Mouse (Mus musculus): ENCODE data around the gene Eps15.

Gene Eps15

DNA sequence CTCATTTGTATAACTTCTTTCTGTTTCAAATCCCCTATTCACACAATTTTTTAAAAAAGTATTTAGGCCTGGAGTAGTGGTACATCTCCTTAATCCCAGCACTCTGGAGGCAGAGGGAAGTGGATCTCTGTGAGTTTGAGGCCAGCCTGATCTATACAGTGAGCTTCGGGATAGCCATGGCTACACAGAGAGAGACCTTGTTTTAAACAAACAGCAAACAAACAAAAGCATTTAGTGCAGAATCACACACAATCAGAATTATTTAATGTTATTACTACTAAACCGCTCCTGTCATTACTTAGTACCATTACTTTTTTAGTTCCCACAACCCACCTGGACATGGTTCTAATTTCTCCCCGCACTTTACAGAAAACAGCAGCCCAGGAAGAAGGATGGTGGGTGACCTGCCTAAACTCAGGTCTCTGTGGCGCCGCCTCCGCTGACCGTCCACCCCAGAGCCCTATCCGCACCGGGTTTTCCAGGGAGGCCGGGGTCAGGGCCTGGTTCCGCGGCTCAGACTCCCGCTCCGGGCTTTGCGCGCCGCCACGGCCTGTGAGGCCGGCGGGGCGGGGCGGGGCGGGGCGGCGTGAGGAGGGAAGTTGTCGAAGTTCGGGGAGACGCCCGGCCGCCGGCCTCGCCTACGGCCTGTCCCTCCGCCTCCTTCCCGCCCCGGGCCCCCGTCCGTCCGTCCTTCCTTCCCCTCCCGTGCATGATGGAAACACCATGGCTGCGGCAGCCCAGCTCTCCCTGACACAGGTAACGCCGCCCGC is at the start of gene Eps15:
Gene Eps15, plus strand, starts transcription at position 580 of the 770 bp plus-strand sequence.
- peak; percentile 98 for DNase-seq (ENCODE audit: low read depth)

GRCm38 (mm10) chr4:109234185-109234584 is 45.9 kb upstream of the Eps15 start, which contains the start of gene Calr4:
TSS of gene Calr4 (plus strand) at chr4:109234485.
- no peak for DNase-seq (ENCODE audit: low read depth)

- no peak for DNase-seq (ENCODE audit: low read depth)
Measured at GRCm38 (mm10) chr4:109234806-109235350, 45.2 kb upstream of the Eps15 start.

DNA sequence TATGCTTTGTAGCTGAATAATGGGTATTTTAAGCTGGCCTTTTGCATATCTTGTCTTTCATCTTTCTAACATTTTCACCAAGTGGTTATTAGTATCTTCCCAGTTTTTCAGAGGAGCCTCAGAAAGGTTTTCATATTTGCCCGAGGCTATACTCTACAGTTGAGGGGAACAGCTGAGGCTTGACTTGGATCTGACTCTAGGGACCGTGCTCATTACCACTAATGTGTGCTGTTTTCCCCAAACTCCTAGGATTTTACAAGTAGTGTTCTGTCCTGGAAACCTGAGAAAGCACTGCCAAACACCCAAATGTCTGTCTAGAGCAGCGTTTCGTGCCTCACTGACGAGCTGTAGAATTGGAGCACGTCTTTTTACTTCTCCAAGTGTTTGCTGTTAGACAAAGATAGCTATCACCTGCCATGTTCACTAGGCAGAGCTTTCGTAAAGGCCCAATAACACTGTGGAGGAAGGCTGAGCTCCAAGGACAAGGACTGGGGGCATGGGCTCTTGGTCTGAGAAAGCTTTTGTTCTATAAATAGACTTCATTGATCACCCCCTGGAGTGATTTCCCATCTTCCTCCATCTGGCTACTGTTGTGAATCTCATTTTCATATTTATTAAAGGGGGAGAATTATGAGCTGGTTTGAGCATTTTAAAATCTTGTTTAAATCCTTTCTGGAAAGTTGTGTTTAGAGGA is 43.7 kb upstream of the Eps15 start:
- DNase-seq (ENCODE audit: low read depth), result no peak

DNA sequence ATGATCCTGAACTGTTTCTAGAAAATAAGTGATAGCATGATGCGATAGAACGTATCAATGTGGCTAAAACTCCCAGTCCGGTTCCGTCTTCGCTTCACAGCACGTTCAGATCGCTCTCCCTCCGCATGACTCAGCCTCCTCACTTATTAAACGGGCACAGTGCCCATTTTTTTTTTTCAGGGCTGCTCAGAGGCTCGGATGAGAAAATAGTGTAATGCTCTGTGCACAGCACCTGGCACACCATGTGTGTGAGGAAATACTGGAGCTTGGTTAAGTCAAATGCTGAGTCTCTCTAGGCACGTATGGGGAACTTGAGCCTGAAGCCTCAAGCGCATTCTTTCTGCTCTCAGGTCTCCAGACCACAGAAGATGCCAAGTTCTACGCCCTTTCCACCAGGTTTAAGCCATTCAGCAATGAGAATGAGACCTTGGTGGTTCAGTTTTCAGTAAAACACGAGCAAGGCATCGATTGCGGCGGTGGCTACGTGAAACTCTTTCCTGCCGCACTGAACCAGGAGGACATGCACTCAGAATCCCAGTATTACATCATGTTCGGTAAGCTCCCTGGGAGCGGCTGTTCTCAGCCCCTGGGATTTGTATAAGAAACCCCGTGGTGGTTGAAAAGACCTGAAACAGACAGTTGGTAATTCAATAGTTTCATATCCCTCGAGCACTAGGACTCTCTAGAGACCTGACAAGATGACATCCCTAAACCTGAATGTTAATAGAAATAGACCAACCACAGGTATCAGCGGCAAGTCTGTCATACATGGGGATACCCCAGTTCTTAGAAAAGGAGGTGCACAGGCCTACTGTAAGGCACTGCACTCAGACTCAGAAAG is 41.4 kb upstream of the Eps15 start:
- DNase-seq (ENCODE audit: low read depth), result peak; percentile 87

GRCm38 (mm10) chr4:109241221-109241620 is 38.8 kb upstream of the Eps15 start:
- DNase-seq (ENCODE audit: low read depth), result peak; percentile 63

DNA sequence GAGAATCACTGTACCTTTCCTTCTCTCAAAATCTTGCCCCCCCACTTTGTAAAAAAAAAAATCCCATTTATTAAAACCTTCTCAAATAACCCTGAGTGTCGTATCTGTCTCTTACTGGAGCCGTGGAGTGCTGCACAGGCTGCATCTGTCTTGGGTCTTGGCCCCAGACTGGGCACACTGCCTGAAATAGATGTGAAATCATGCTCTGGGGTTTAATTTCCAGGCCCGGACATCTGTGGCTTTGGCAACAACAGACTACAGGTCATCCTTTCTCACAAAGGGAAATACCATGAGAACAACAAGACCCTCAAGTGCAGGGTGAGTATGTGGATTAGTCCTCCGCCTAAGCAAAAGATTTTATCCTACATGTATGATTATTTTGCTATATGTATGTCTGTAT is 38.1 kb upstream of the Eps15 start:
- peak; percentile 91 for DNase-seq (ENCODE audit: low read depth)

DNA sequence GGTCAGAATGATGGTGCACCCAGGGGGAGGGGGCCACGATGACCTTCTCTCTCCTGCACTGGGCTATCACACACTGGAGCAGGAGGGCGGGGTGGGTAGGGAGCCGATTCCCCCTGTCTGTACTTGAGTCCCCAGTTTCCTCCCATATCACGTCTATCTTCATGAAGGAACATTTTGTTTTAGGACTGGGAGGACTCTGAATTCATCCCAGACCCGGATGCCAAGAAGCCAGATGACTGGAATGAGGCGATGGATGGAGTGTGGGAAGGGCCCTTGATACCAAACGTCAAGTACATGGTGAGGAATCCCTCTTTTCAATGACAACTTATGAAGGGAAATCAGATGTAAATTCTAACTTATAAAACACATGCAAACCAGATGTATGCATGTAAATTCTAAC is 35.6 kb upstream of the Eps15 start:
- no peak for DNase-seq (ENCODE audit: low read depth)

DNA sequence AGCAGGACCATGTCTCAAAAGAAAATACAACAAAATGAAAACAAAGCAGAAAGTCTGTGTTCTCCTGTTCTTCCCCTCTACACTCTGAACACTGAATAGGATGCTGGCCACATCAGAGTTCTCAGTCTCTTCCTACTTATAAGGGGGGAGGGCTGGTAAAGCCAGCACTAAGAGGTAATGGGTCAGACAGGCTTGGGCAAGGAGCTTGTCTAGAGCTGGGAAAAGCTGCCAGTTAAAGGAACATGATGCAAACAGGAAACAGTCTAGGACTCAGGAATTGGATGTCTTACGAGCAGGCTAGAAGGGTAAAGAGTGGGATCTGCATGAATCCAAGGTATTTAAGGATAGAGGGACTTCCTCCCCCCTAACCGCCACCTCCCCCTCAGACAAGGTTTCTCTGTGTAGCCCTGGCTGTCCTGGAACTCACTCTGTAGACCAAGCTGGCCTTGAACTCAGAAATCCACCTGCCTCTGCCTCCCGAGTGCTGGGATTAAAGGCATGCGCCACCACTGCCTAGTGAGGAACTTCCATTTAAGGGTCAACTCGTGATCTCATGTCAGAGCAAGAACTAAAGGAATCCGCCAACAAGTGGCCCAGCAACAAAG is 35.0 kb upstream of the Eps15 start:
- DNase-seq (ENCODE audit: low read depth), result no peak

- DNase-seq (ENCODE audit: low read depth), result peak; percentile 54
Measured at GRCm38 (mm10) chr4:109251605-109252004, 28.5 kb upstream of the Eps15 start.

DNA sequence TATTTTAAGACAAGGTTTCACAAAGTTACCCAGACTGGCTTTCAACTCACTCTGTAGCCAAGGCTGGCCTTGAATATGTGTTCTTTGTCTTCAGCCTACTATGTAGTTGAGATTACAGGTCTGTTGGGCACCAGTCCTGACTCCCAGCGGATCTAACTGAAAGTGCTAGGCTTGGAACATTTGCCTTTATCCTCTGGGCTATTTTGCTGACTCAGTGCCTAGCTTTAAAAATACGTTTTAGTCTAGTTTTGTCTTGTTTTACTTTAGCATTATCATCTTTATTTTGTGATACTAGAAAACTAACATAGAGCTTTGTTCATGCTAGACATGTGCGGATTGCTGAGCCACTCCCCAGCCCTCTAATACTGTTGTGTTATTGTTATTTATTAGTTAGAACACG is 27.9 kb upstream of the Eps15 start:
- DNase-seq (ENCODE audit: low read depth), result no peak

- DNase-seq (ENCODE audit: low read depth), result no peak
Measured at GRCm38 (mm10) chr4:109253664-109254151, 26.4 kb upstream of the Eps15 start.

DNA sequence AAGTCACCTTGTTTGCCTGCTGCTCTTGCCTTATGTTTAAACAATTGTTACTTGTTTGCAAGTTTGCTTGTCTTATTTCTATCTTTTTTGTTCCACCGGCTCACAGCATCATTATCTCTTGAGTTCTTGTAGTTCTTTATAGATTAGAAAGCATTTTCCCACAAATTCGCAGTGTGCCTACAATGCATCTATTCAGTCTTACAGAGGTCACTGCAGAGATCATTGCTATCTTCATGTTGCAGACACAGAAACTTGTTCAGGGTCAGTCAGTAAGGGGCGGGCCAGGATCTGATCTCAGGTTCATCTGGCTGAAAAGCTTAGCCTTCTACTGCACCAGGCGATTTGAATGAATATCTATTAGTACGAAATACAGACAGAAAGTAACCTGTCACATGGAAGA is 25.6 kb upstream of the Eps15 start:
- no peak for DNase-seq (ENCODE audit: low read depth)

GRCm38 (mm10) chr4:109255321-109255720 is 24.7 kb upstream of the Eps15 start:
- no peak for DNase-seq (ENCODE audit: low read depth)

GRCm38 (mm10) chr4:109255727-109256417 is 24.2 kb upstream of the Eps15 start:
- DNase-seq (ENCODE audit: low read depth), result no peak

DNA sequence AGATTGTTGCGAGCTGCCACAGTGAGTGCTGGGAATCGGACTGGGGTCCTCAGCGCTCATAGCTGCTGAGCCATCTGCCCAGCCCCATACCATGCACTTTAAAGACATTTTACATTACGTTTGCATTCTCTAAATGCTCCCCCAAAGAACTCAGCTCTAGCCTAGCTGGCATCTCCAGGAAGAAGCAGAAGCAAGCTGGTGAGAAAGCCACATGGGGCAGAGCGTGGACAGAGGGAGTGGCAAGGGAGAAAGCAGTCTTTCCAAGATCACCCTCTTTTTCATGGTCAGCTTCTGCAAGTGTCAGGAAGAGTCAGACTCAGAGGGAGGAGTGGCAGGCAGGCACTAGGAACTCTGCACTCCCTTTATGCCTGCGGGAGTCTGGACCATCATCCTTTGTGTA is 23.3 kb upstream of the Eps15 start:
- DNase-seq (ENCODE audit: low read depth), result no peak

GRCm38 (mm10) chr4:109257639-109258038 is 22.4 kb upstream of the Eps15 start:
- DNase-seq (ENCODE audit: low read depth), result no peak

DNA sequence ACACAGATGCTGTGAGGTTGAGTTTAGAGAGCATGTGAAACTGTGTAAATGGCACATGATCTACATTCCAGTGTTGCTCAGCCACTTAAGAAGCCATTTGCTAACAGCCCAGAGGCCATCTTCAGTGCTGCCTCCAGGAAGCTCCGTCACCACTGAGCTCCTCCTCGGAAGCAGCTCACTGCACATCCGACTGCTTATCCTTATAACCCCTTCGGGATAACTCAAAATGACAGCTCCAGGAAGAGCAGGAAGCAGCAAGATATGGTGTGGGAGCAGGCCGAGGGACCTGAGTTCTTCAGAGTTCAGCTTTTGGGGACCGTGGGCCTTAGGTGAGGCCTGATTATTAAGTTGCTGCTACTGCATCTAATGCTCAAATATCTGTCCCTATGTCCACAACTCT is 18.0 kb upstream of the Eps15 start:
- DNase-seq (ENCODE audit: low read depth), result no peak

- no peak for DNase-seq (ENCODE audit: low read depth)
Measured at GRCm38 (mm10) chr4:109266056-109266455, 14.0 kb upstream of the Eps15 start.

DNA sequence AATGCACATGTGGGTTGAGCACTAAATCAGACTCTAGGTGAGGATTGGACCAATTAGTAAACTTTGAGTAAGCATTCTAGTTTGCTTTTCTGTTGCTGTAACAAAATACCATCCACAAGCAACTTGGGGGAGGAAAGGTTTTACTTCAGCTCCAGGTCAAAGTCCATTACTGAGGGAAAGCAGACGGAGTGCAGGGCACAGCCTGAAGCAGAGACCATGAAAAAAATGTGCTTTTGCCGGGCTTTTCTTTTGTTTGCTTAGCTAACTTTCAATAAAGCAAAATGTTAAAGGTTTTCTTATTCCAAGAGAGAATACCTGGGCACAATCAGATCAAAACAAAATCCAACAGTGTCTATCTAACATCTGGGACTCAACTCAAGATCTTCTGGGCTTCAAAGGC is 13.3 kb upstream of the Eps15 start:
- DNase-seq (ENCODE audit: low read depth), result no peak

- DNase-seq (ENCODE audit: low read depth), result no peak
Measured at GRCm38 (mm10) chr4:109267452-109267851, 12.6 kb upstream of the Eps15 start.
